Mouse (Mus musculus): ENCODE measurements at regions not wholly inside any gene's neighbourhood (a gene's known extent, or its start where the extent isn't known, plus 50 kb on each side); places are given as distances from the start of the nearest gene placed in this dataset.
"Not testable (repeated sequence)": the region's sequence is repeated elsewhere in the genome, so short reads cannot be mapped to it uniquely, and the experiment has no call there.

- DNase-seq, result no peak
Observed at GRCm38 (mm10) chr1:140018756-140019155, 160.3 kb upstream of the Cfhr2 start.

GRCm38 (mm10) chr1:139986036-139986435 lies 127.5 kb upstream of the Cfhr2 start:
- DNase-seq, result peak; percentile 66 to 74

GRCm38 (mm10) chr1:139951821-139952220 lies 93.3 kb upstream of the Cfhr2 start:
- no peak for DNase-seq

- not testable (repeated sequence) for DNase-seq
Observed at GRCm38 (mm10) chr1:139929321-139929720, 70.8 kb upstream of the Cfhr2 start.
